Mouse (Mus musculus) hindbrain, embryonic 14.5 days (tissue): ENCODE results near the gene Cdca7l. TPM values are rescaled to one million over a fixed set of nuclear protein-coding genes. Genes with fewer than 3 reads are reported as not detected.

Source experiments
- ATAC-seq: fragments of 200-750 bp; cut with Nextera tagmentation; 2 replicates; pipeline ENCODE4 v1.8.0; 2017; ENCODE audit warnings: moderate number of reproducible peaks, mild to moderate bottlenecking, moderate TSS enrichment, moderate library complexity; ENCODE audit not compliant: low FRiP score
- DNase-seq: peaks from one replicate; pipeline ENCODE4 v3.0.0-alpha.2; 2015; ENCODE audit warnings: low spot score
- H3K27ac ChIP-seq: fragments of 300-500 bp; sonication (generic); 2 replicates; pipeline ENCODE4 v1.5.1; 2014; ENCODE audit warnings: mild to moderate bottlenecking, moderate library complexity
- H3K27me3 ChIP-seq: fragments of 300-500 bp; sonication (generic); 2 replicates; pipeline ENCODE4 v1.6.1; 2014; ENCODE audit warnings: mild to moderate bottlenecking, low read length, mixed read lengths; ENCODE audit not compliant: control insufficient read depth, insufficient read depth
- H3K36me3 ChIP-seq: fragments of 300-500 bp; sonication (generic); replicated peaks from 2 replicates; pipeline ENCODE4 v1.6.1; 2014; ENCODE audit not compliant: control insufficient read depth, insufficient read depth
- H3K4me1 ChIP-seq: fragments of 300-500 bp; sonication (generic); replicated peaks from 2 replicates; pipeline ENCODE4 v1.6.1; 2014; ENCODE audit warnings: antibody characterized with exemption, low read length, mixed read lengths; ENCODE audit not compliant: control insufficient read depth, insufficient read depth
- H3K4me2 ChIP-seq: fragments of 300-500 bp; sonication (generic); replicated peaks from 2 replicates; pipeline ENCODE4 v1.6.1; 2014; ENCODE audit warnings: mild to moderate bottlenecking, moderate library complexity
- H3K4me3 ChIP-seq: fragments of 300-500 bp; sonication (generic); replicated peaks from 2 replicates; pipeline ENCODE4 v1.5.1; 2014; ENCODE audit warnings: mild to moderate bottlenecking, low read length
- H3K9ac ChIP-seq: fragments of 300-500 bp; sonication (generic); 2 replicates; pipeline ENCODE4 v1.6.1; 2014
- H3K9me3 ChIP-seq: fragments of 300-500 bp; sonication (generic); 2 replicates; pipeline ENCODE4 v1.6.1; 2016; ENCODE audit warnings: low read length; ENCODE audit not compliant: control insufficient read depth
- WGBS: fragments of 180-500 bp; shearing (Covaris S2); extraction: QIAGEN DNeasy Blood & Tissue Kit; methylation state at CpG from one replicate; pipeline ENCODE4 v1.1.7; 2014; 5-methylcytosine and 5-hydroxymethylcytosine counted together
- polyA plus RNA-seq: library from polyadenylated mRNA; unstranded; fragments of >200 nt; fragmentation: Nextera tagmentation; extraction: Ambion mirVana; gene quantifications from 2 replicates; pipeline ENCODE4 v1.2.1, GENCODE M21; 2014

The Cdca7l gene
- polyA plus RNA-seq, 1 experiment from 2014 or later, result 4.9 TPM

DNA sequence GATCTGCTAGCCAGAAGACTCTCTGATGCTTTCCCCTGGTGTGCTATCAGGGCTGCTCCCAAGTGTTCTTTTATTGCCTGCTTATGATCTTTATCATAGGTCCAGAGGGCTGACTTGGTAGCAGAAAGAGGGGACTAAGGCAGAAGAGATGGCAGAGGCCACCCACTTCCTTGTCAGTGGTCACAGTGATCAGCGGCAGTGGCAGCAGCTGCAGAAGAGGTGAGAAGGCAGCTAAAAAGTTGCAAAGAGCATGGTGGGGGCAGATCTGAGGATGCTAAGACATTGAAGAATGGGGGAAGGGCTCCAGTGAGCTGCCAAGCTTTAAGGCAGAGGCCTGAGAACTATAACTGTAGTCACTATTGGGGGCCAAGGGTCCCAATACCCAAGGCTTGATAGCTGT, 17.3 kb downstream of the Cdca7l start:
- no peak for ATAC-seq
- Histone ChIP-seq H3K4me2 (no peak overlapping the region), H3K4me3 (no peak overlapping the region), H3K4me1 (no peaks in the 10 kb centered on the region), H3K27ac (no peak overlapping the region), H3K27me3 (peaks cover 28% of the 10 kb centered on the region; the same call in 1 of the 2 replicates), H3K9ac (no peak overlapping the region), H3K36me3 (no peaks in the 10 kb centered on the region), H3K9me3 (no peaks in the 10 kb centered on the region)
- DNase-seq, result no peak
- WGBS, result 86% methylated on average over 1 of the region's 1 CpGs

DNA sequence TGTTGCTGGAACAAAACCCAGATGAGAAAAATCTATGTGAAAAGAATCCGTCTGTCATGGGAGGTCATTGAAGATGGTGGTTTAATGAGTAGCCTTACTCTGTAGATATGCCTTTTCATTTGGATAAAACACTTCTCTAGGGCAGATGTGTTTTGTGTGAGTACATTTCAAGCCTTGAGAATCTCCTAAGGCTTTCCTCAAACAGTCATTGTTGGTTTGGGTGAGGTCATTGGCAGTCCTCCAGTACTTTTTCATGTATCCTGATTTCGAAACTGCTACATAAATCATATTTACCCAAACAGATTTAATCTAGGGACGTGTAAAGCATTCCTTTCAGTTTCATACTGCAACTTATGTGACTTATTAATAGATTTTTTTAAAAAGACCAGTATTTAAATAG, 24.3 kb downstream of the Cdca7l start:
- no peaks in the 10 kb centered on the region for H3K27me3 ChIP-seq
- no peak overlapping the region for H3K4me3 ChIP-seq
- no peak for ATAC-seq
- WGBS, result 84% methylated on average over 3 of the region's 3 CpGs
- H3K36me3 ChIP-seq, result no peaks in the 10 kb centered on the region
- H3K4me1 ChIP-seq, result no peaks in the 10 kb centered on the region
- no peak overlapping the region for H3K27ac ChIP-seq
- no peak overlapping the region for H3K4me2 ChIP-seq
- no peak overlapping the region for H3K9ac ChIP-seq
- no peak for DNase-seq
- H3K9me3 ChIP-seq, result no peaks in the 10 kb centered on the region

DNA sequence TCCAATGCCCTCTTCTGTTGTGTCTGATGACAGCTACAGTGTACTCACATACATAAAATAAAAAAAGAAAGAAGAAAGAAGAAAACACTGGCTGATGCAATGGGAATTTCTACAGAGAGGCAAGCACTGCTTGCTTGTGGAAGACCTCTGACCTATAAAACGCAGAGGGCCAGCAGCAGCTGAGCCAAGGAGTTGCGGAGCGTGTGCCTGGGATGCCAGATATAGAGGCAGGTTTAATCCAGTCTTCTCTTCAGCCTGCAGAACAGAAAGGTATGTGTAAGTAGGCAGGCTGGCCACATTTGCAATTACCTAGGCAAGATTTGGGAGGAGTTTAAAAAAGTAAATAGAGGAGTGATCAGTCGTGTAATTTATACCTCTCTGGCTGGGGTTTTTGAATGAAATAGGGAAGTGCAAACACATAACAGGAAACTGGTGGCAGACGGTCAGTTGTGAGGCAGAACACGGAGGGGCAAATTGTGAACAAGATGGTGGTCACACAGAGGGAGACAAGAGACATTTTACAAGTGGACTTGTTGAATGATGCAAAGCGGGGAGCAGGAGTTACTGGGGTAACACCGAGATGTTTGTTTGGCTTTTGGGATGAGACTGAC, 27.4 kb downstream of the Cdca7l start:
- Histone ChIP-seq H3K4me1 (no peaks in the 10 kb centered on the region), H3K4me2 (no peak overlapping the region), H3K36me3 (no peaks in the 10 kb centered on the region), H3K27ac (no peak overlapping the region), H3K9ac (no peak overlapping the region), H3K9me3 (no peaks in the 10 kb centered on the region), H3K4me3 (no peak overlapping the region), H3K27me3 (no peaks in the 10 kb centered on the region)
- WGBS, result 79% methylated on average over 8 of the region's 8 CpGs
- ATAC-seq (no peak), DNase-seq (no peak)

DNA sequence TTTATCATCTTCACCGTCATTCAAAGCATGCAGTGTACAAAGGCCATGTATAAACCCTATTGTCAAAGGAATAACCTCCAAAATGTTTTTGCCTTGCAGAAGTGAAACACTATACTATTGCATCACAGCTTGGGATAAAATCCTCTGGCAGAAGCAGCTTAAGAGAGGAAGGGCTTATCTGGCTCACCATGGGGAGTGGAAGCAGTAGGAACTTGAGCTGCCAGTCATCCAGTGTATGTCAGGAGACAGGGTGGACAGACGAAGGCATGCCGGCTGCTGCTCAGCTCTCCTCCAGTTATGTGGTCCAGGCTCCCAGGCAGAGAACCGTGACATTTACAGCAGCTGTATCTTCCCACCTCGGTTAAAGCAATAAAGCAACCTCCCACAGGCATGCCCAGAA, 28.1 kb downstream of the Cdca7l start:
- no peak for ATAC-seq
- H3K4me2 ChIP-seq, result no peak overlapping the region
- no peak for DNase-seq
- no peaks in the 10 kb centered on the region for H3K36me3 ChIP-seq
- H3K9ac ChIP-seq, result no peak overlapping the region
- no peak overlapping the region for H3K4me3 ChIP-seq
- H3K9me3 ChIP-seq, result no peaks in the 10 kb centered on the region
- whole genome bisulfite sequencing, result 55% methylated on average over 5 of the region's 5 CpGs
- H3K4me1 ChIP-seq, result no peaks in the 10 kb centered on the region
- no peak overlapping the region for H3K27ac ChIP-seq
- H3K27me3 ChIP-seq, result no peaks in the 10 kb centered on the region

DNA sequence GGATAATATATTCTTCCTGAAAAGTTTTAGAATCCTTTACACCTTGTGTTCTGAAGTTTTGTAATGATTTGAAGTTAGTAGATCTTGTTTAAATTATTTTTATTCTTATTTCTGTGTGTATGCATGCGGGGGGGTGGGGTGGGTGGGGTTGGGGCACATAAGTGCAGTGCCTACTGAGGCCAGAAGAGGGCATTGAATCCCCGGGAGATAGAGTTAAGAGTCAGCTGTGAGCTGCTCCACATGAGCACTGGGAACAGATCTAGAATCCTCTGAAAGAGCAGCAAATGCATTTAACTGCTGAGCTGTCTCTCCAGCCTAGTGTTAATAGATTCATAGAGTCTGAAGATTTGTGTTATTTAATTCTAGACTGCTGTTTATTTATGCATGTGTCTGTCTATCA, 30.6 kb downstream of the Cdca7l start:
- ATAC-seq (no peak), DNase-seq (no peak)
- Histone ChIP-seq H3K27me3 (no peaks in the 10 kb centered on the region), H3K4me3 (no peak overlapping the region), H3K9ac (no peak overlapping the region), H3K9me3 (no peaks in the 10 kb centered on the region), H3K27ac (no peak overlapping the region), H3K4me2 (no peak overlapping the region), H3K36me3 (no peaks in the 10 kb centered on the region), H3K4me1 (no peaks in the 10 kb centered on the region)
- WGBS, result 79% methylated on average over 2 of the region's 2 CpGs

DNA sequence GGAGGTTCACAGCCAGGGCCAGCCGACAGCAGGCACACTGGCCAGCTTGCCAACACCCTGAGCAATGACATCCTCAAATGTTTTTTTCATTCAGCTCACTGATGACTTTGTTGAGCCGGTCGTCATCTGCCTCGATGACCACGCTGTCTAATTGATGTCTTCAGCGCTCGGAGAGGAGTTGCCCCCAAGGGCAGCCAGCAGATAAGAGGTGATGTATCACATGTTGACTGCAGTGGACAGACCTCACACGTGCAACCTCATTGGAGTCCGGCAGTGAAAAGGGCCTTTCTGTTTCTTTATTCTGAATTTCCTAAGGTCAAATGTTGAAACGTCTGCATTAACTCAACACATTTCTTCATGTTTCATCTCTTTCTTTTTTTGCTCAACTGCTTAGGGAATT, 31.3 kb downstream of the Cdca7l start:
- no peak overlapping the region for H3K4me3 ChIP-seq
- no peak for DNase-seq
- no peak for ATAC-seq
- H3K27ac ChIP-seq, result no peak overlapping the region
- no peaks in the 10 kb centered on the region for H3K27me3 ChIP-seq
- WGBS, result 46% methylated on average over 10 of the region's 10 CpGs
- H3K9ac ChIP-seq, result no peak overlapping the region
- no peaks in the 10 kb centered on the region for H3K4me1 ChIP-seq
- H3K9me3 ChIP-seq, result no peaks in the 10 kb centered on the region
- no peaks in the 10 kb centered on the region for H3K36me3 ChIP-seq
- H3K4me2 ChIP-seq, result no peak overlapping the region

DNA sequence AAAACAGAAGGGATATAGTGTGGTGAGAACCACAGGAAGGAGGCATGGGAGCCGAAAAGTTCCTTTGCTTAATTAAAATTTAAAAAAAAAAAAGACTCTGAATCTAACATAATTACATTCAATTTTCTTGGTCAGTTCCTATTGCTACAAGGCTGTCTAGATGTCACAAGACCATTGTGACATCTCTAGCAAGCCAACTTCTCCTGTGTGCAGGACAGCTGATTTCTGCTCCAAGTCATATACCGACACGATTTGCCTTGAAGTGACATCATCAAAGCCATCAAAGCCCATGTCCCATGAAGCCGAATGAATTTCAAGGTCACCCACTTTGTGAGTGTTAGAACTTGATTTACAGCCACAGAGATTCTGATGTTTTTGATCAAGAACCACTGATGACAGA, 33.3 kb downstream of the Cdca7l start:
- Histone ChIP-seq H3K4me1 (no peaks in the 10 kb centered on the region), H3K9ac (no peak overlapping the region), H3K4me3 (no peak overlapping the region), H3K27ac (no peak overlapping the region), H3K4me2 (no peak overlapping the region), H3K9me3 (no peaks in the 10 kb centered on the region), H3K36me3 (no peaks in the 10 kb centered on the region), H3K27me3 (no peaks in the 10 kb centered on the region)
- DNase-seq (no peak), ATAC-seq (no peak)
- WGBS, result 94% methylated on average over 4 of the region's 4 CpGs

DNA sequence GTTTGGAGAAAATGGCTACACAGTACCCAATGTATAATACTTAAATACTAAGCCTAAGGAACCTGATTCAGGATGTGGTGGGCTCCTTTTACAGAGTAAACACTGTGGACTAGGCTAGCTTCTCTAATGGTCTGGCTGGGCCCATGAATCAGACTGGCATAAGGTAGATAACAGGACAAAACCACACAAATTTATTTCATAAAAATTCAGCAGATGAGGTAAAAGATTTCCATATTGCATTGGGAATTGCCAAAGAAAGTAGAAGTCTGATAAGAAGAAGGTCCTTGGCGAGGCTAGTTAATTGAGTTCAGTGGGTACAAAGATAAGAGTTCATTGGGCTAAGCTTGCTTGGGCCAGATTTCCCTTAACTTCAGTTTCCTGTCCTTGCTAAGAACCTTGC, 36.6 kb downstream of the Cdca7l start:
- H3K4me3 ChIP-seq, result no peak overlapping the region
- no peak overlapping the region for H3K9ac ChIP-seq
- H3K27ac ChIP-seq, result no peak overlapping the region
- no peak for ATAC-seq
- no peak for DNase-seq
- H3K4me1 ChIP-seq, result no peaks in the 10 kb centered on the region
- WGBS, result 92% methylated on average over 1 of the region's 1 CpGs
- H3K36me3 ChIP-seq, result no peaks in the 10 kb centered on the region
- H3K27me3 ChIP-seq, result peaks cover 9% of the 10 kb centered on the region
- H3K9me3 ChIP-seq, result no peaks in the 10 kb centered on the region
- H3K4me2 ChIP-seq, result no peak overlapping the region

DNA sequence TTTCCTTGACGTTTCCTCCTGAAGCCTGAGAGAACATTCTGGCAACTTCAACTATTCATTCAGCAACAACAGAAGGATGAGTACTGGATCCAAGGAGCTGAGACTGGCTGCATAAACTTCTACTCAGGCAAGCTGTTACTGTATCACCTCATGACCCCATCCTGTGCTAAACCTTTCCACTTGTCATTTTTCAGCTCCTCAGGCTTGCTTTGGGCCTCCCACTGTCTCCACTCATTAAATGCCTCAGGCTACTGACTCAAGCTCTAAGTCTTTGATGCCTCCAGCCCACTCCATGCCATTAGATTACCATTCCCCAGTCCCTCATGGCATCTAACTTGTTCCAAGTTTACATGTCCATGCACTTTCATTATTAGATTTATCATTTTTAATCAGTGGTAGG, 38.6 kb downstream of the Cdca7l start:
- Histone ChIP-seq H3K27me3 (peaks cover 9% of the 10 kb centered on the region), H3K4me3 (no peak overlapping the region), H3K27ac (no peak overlapping the region), H3K9me3 (no peaks in the 10 kb centered on the region), H3K4me1 (no peaks in the 10 kb centered on the region), H3K9ac (no peak overlapping the region), H3K36me3 (no peaks in the 10 kb centered on the region), H3K4me2 (no peak overlapping the region)
- DNase-seq (no peak), ATAC-seq (no peak)
- 81% methylated on average over 1 of the region's 1 CpGs for WGBS
